Mouse (Mus musculus): ENCODE results near the gene Ssmem1.

- TF ChIP-seq CTCF (IDR thresholded peaks at IDR 0.05; ENCODE audit: low read depth, low read length) (no peak), POLR2A (IDR thresholded peaks at IDR 0.05; ENCODE audit: insufficient read depth, low read length) (no peak), EP300 (IDR thresholded peaks at IDR 0.05; ENCODE audit: insufficient read depth, low read depth, low read length) (no peak)
These were observed 32.6 kb downstream of the Ssmem1 start for GRCm38 (mm10) chr6:30542277-30542676.

All from ES-Bruce4 (cell line).